Mouse (Mus musculus) embryonic facial prominence, embryonic 11.5 days (tissue): ENCODE results near the gene Tpst2. TPM values are rescaled to one million over a fixed set of nuclear protein-coding genes. Genes with fewer than 3 reads are reported as not detected.
A peak's percentile ranks its signal among the peaks of the same experiment; 100 is the strongest.

Source experiments
- ATAC-seq: fragments of 200-750 bp; cut with Nextera tagmentation; replicated peaks from 2 replicates; pipeline ENCODE4 v1.8.0; 2017; ENCODE audit warnings: low read depth; ENCODE audit not compliant: insufficient number of reproducible peaks, low FRiP score, low TSS enrichment
- DNase-seq: peaks from one replicate; pipeline ENCODE4 v3.0.0-alpha.2; 2015; ENCODE audit warnings: low spot score
- H3K27ac ChIP-seq: fragments of 300-500 bp; sonication (generic); replicated peaks from 2 replicates; pipeline ENCODE4 v1.5.1; 2014; ENCODE audit warnings: mild to moderate bottlenecking, low read depth, low read length, control low read depth
- H3K27me3 ChIP-seq: fragments of 300-500 bp; sonication (generic); 2 replicates; pipeline ENCODE4 v1.6.1; 2014; ENCODE audit warnings: mild to moderate bottlenecking, low read length, moderate library complexity, mixed read lengths; ENCODE audit not compliant: control insufficient read depth, insufficient read depth
- H3K36me3 ChIP-seq: fragments of 300-500 bp; sonication (generic); replicated peaks from 2 replicates; pipeline ENCODE4 v1.6.1; 2014; ENCODE audit warnings: low read depth, mild to moderate bottlenecking, low read length, moderate library complexity, mixed read lengths; ENCODE audit not compliant: control insufficient read depth, insufficient read depth
- H3K4me1 ChIP-seq: fragments of 300-500 bp; sonication (generic); 2 replicates; pipeline ENCODE4 v1.6.1; 2014; ENCODE audit warnings: low read length, mixed read lengths; ENCODE audit not compliant: control insufficient read depth, insufficient read depth
- H3K4me2 ChIP-seq: fragments of 300-500 bp; sonication (generic); 2 replicates; pipeline ENCODE4 v1.6.1; 2014; ENCODE audit warnings: low read depth, mild to moderate bottlenecking, control low read depth, low read length, moderate library complexity
- H3K4me3 ChIP-seq: fragments of 300-500 bp; sonication (generic); 2 replicates; pipeline ENCODE4 v1.5.1; 2014; ENCODE audit warnings: low read depth, low read length, control low read depth
- H3K9ac ChIP-seq: fragments of 300-500 bp; sonication (generic); replicated peaks from 2 replicates; pipeline ENCODE4 v1.6.1; 2014; ENCODE audit warnings: mild to moderate bottlenecking, control low read depth, low read length
- H3K9me3 ChIP-seq: fragments of 300-500 bp; sonication (generic); replicated peaks from 2 replicates; pipeline ENCODE4 v1.6.1; 2016; ENCODE audit warnings: mild to moderate bottlenecking, low read length, inconsistent platforms, mixed read lengths; ENCODE audit not compliant: control insufficient read depth
- WGBS: fragments of 180-500 bp; shearing (Covaris S2); extraction: QIAGEN DNeasy Blood & Tissue Kit; methylation state at CpG from one replicate; pipeline ENCODE4 v1.1.7; 2014; 5-methylcytosine and 5-hydroxymethylcytosine counted together
- polyA plus RNA-seq: library from polyadenylated mRNA; unstranded; fragments of >200 nt; fragmentation: Nextera tagmentation; extraction: Ambion mirVana; gene quantifications from 2 replicates; pipeline ENCODE4 v1.2.1, GENCODE M21; 2014

Gene Tpst2
- polyA plus RNA-seq, 1 experiment from 2014 or later: 29.0 TPM

DNA sequence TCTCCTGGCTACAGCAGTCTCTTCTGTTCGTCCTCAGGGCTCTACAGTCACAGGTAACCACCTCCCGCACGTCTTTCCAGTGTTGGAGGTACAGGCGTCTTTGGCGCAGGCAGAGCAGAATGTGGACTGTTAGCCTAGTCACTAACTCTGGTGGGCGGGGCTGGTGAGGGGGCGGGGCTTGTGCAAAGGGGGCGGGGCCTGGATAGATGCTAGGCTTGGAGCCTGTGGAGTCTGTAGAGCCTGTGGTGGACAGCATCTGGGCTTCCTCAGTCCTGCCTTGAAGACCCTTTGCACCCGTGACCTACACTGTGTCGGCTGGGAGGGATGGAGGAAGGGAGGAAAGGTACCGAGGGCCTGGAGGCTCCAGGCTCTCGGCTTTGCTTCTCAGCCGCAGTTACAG lies 79.4 kb downstream of the Tpst2 start, which contains the start of gene Gm6583:
TSS of gene Gm6583 (minus strand) at position 124 of the 400 bp plus-strand sequence.
- Histone ChIP-seq H3K9ac (no peak within 1 kb of the TSS), H3K36me3 (no peaks in the 10 kb centered on the region; the same call in 1 of the 2 replicates), H3K4me2 (no peak within 1 kb of the TSS), H3K27ac (no peak within 1 kb of the TSS), H3K9me3 (no peaks in the 10 kb centered on the region), H3K27me3 (no peaks in the 10 kb centered on the region), H3K4me3 (no peak within 1 kb of the TSS), H3K4me1 (no peaks in the 10 kb centered on the region)
- 62% methylated on average over 13 of the region's 13 CpGs for WGBS
- DNase-seq (no peak), ATAC-seq (no peak; the same call in 1 of the 2 replicates)

DNA sequence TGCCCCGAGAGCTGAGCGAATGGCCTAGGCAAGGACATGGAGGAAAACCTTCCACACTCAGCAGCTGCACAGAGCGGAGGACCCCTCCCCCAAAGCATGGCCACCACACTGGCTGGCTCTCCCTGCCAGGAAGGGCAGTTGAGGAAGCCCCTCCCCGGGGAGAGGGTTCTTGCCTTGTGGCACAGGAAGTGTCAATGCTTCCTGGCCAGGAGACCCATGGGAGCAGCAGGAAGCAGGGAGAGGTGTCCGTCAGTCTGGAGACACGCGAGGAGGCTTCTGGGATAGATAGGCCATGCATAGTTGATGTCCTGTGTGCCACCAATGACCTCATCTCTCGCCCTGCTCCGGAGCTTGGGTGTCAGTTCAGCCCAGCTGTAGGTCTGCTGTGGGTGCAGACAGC lies 79.8 kb downstream of the Tpst2 start:
- WGBS: 91% methylated on average over 9 of the region's 9 CpGs
- H3K9me3 ChIP-seq: no peaks in the 10 kb centered on the region
- ATAC-seq (no peak; the same call in 1 of the 2 replicates), DNase-seq (no peak)
- no peak overlapping the region for H3K9ac ChIP-seq
- H3K27me3 ChIP-seq: no peaks in the 10 kb centered on the region
- H3K4me1 ChIP-seq: no peaks in the 10 kb centered on the region
- no peak overlapping the region for H3K4me2 ChIP-seq
- no peak overlapping the region for H3K27ac ChIP-seq
- H3K4me3 ChIP-seq: no peak overlapping the region
- no peaks in the 10 kb centered on the region; the same call in 1 of the 2 replicates for H3K36me3 ChIP-seq

DNA sequence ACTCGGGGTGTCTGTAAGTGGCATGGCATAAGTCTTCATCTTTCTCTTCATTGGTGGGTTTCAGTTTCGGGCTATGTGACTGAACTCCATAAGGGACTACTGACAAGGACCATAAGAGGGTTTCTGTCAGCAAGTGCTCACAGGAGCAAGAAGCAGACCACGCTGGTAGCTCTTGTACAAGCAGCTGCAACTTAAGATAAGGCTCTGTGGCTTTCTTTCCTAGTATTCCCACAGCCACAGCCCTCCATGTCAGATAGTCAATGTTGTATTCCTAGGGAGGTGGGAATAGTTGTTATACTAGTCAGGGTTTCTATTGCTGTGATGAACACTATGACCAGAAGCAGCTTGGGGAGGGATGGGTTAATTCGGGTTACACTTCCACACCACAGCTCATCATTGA lies 83.0 kb downstream of the Tpst2 start:
- H3K27ac ChIP-seq: no peak overlapping the region
- 93% methylated on average over 4 of the region's 4 CpGs for WGBS
- H3K4me1 ChIP-seq: no peaks in the 10 kb centered on the region
- no peak for ATAC-seq
- H3K4me2 ChIP-seq: no peak overlapping the region
- no peak for DNase-seq
- H3K27me3 ChIP-seq: no peaks in the 10 kb centered on the region
- no peaks in the 10 kb centered on the region for H3K9me3 ChIP-seq
- H3K36me3 ChIP-seq: no peaks in the 10 kb centered on the region; the same call in none of the 2 replicates
- no peak overlapping the region for H3K9ac ChIP-seq
- H3K4me3 ChIP-seq: no peak overlapping the region

DNA sequence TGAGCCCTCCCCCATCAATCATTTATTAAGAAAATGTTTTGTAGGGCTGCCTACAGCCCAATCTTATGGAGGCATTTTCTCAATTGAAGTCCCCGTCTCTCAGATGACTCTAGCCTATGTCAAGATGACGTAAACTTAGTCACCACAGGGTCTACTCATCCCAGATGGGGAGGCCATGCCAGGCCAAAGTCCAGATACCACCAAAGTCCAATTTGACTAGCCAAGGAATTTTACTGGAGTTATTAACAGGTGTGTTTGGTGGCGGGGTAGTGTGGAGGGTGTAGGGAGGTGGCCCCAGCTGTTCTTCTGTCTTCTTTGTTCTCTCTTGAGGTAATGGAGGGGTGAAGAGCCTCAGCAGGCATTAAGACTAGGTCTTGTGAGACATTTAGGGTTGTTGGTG lies 83.6 kb downstream of the Tpst2 start:
- no peak for ATAC-seq
- Histone ChIP-seq H3K27ac (no peak overlapping the region), H3K4me1 (no peaks in the 10 kb centered on the region; the same call in 1 of the 2 replicates), H3K36me3 (no peaks in the 10 kb centered on the region; the same call in none of the 2 replicates), H3K4me2 (no peak overlapping the region), H3K9me3 (no peaks in the 10 kb centered on the region), H3K4me3 (no peak overlapping the region), H3K27me3 (no peaks in the 10 kb centered on the region), H3K9ac (no peak overlapping the region)
- WGBS: 95% methylated on average over 3 of the region's 3 CpGs
- no peak for DNase-seq

DNA sequence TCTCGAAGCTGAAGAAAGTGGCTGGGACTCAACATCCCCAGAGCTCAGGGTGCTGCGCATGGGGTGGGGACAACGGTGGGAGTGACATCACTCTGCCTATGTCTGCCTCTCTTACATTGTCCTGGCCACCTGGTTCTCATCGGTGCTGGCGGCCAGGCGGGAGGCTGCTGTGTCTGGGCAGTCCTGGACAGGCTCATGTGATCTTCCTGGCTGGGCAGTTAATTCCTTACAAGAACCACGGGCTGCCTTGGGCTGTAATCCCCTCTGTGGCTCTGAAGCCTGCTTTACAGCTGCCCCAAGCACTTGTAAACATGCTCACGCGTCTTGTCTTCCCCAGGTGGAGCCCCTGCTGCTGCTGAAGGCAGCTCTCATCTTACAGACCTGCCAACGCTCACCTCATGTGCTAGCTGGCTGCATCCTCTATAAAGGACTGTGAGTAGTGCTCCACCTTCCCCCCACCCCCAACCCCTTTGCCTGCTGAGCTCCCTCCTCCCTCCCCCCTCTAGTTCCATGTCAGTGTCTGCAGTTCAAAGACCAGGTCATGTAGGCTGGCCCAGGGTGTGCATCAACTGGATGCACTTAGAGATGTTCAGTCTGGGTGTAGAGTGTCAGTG lies 87.8 kb downstream of the Tpst2 start:
- Histone ChIP-seq H3K36me3 (no peaks in the 10 kb centered on the region; the same call in 1 of the 2 replicates), H3K9ac (no peak overlapping the region), H3K4me3 (no peak overlapping the region), H3K9me3 (no peaks in the 10 kb centered on the region), H3K27me3 (no peaks in the 10 kb centered on the region), H3K4me2 (no peak overlapping the region), H3K27ac (no peak overlapping the region), H3K4me1 (no peaks in the 10 kb centered on the region; the same call in 1 of the 2 replicates)
- ATAC-seq (0 out of 2 replicates have a peak, but pooled peaks have one; percentile 23), DNase-seq (no peak)
- WGBS: 63% methylated on average over 10 of the region's 10 CpGs

Other genes with a start within 250 kb of the Tpst2 start
- gene Cryba4, start 24.2 kb upstream of the Tpst2 start, polyA plus RNA-seq: 0.69 and 1.6 TPM in 2 replicates
- gene Crybb1, start 20.9 kb upstream of the Tpst2 start, polyA plus RNA-seq: 2.7 and 20.0 TPM in 2 replicates
- gene Tfip11, start 49.7 kb downstream of the Tpst2 start, polyA plus RNA-seq: 19.3 and 23.0 TPM in 2 replicates
- gene Srrd, start 66.3 kb downstream of the Tpst2 start, polyA plus RNA-seq: 45.7 and 52.8 TPM in 2 replicates
- 28.6 and 35.4 TPM in 2 replicates for gene Hps4, start 66.4 kb downstream of the Tpst2 start, polyA plus RNA-seq
- 0.08 and 0.18 TPM in 2 replicates for gene Gm6583, start 79.3 kb downstream of the Tpst2 start, polyA plus RNA-seq
- 27.9 and 31.6 TPM in 2 replicates for gene Asphd2, start 118.2 kb downstream of the Tpst2 start, polyA plus RNA-seq
- gene Gm6588, start 172.7 kb downstream of the Tpst2 start, polyA plus RNA-seq: not detected in 2 replicates